Mouse (Mus musculus) central nervous system, embryonic 18 days (tissue): Measurements from ENCODE around the gene Rbpms2. TPM values are rescaled to one million over a fixed set of nuclear protein-coding genes. Genes with fewer than 3 reads are reported as not detected.

Source experiments
- polyA plus RNA-seq: library from polyadenylated mRNA; depleted of rRNA; stranded (reverse); fragments of >200 nt; gene quantifications from 2 replicates; pipeline ENCODE4 v1.2.3, GENCODE M21; 2012; rRNA removed

Gene Rbpms2
- polyA plus RNA-seq: 3.1 and 3.3 TPM in 2 replicates

DNA sequence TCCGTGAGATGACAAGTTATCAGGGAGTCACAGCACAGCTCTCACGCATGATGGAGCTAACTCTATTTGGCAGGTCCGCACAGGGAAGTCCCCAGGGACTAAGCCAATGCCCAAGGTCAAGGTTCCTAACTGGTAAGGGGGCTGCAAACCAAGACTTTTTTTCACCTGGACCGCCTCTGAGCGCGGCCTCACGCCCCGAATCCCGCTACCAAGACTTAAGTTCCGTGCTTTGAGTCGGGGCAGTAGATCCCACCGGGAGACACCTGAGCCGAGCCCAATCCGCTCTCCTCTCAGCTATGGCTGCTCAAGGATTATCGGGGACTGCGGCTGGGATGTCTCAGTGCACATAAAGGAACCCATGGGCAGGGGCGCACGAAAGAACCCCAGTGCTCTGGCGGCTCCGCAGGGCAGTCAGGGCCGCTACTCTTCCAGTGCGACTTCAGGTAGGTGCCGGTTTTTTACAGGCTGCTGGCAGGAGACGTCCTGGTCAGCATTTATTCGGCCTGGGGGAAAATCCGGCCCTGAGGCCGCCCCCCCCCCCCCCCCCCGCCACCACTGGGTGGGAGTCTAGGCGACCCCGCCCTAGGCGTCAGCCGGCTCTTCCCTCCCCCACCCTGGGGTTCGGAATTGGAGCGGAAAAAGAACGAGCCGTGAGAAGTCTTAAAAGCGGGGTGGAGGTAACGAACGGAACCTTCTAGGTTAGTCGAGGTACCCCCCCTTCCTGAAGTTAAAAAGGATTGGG, at the start of gene Rbpms2:
Rbpms2 (plus strand) TSS at position 624 of the 742 bp plus-strand sequence.

DNA sequence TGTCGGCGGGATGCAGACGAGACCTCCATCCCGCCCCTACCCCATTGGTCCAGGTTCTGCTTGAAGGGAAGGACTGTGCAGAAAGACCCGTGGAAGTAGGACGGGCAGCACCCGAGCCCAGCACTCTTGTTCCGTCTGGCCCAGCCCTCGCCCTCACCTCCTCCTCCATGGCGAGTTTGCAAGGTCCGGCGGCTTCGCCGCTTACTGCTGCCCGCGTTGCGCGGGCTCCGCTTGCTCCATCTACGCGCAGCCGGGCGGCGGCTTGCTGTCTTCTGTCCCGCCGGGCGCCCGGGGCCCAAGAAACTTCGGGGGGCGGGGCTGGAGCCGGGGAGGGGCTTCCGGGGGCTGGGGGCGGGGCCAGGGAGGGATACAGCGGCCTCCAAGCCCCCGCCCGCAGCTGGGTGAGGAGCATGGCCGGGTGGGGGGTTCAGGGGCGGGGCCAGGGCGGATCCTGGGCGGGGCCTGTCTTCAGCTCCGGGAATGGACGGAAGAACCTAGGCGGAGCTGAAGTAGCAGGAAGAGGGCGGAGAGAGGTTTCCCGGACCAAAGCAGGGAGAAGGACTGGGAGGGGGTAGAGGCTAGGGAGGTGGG, 49.6 kb upstream of the Rbpms2 start, which contains the start of gene Plekho2:
Plekho2 (minus strand) TSS at position 260 of the 591 bp plus-strand sequence.

DNA sequence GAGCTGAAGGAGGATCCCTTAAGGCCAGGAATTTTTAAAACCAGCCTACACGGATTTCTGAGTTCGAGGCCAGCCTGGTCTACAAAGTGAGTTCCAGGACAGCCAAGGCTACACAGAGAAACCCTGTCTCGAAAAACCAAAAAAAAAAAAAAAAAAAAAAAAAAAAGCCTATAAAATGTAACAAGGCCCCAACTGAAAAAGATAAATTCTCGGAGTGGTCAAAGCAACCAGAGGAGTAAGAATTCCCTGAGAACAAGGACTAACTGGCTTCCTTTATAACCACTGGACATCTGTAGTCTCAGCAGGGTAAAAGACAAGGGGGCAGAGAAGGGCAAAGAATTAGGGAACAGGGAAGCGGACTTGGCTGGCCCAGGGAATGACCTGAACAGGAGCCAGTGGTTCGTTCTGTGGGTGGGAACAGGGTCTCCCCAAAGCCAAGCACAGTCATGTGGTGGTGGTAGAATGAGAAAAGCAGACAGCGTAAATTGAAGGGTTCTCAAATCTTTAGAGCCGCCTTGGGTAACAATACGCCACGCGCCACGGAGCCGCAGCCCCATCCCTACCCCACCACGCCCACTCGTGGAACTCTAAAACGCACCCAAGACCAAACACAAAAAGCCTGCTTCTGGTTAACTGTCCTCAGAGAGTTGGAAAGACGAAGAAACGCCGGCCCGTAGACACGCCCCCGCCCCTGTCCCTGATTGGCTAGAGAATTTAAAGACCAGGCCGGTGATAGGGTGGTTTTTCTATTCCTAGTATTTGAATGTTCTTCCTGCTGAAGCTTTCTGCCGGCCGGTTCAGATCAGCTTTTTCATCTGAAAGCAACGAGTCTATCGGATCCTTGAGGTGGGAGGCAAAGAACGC, 42.8 kb upstream of the Rbpms2 start, which contains the start of gene Pif1:
Pif1 (plus strand) TSS at position 755 of the 864 bp plus-strand sequence.

DNA sequence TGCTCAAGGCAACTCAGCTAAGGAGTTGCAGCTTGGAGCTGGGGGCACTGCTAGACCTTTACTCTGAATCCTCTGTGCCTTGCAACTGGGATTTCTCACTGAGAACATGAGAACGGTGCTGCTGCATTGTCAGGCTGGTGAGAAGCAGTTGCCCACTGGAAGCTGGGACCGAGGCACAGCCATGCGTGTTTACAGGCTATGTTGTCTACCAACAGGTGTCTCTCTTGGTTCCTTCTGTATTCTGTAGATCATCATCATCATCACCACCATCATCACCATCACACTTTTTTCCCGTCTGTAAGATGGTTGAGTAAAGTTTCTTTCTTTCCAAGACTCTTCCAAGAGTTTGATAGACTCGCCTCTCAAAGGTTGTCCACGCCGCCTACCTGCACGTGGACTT, 38.3 kb downstream of the Rbpms2 start, which contains the start of gene Oaz2:
Oaz2 (plus strand) TSS at position 301 of the 400 bp plus-strand sequence.

Other genes with a start within 250 kb of the Rbpms2 start
- gene Kbtbd13, start 238.0 kb upstream of the Rbpms2 start, polyA plus RNA-seq: 0.71 and 0.73 TPM in 2 replicates
- 6.5 and 7.2 TPM in 2 replicates for gene Rasl12, start 231.1 kb upstream of the Rbpms2 start, polyA plus RNA-seq
- not detected in 2 replicates for gene Slc51b, start 206.7 kb upstream of the Rbpms2 start, polyA plus RNA-seq
- gene Mtfmt, start 193.9 kb upstream of the Rbpms2 start, polyA plus RNA-seq: 22.2 and 23.2 TPM in 2 replicates
- gene Spg21, start 168.7 kb upstream of the Rbpms2 start, polyA plus RNA-seq: 45.7 and 50.9 TPM in 2 replicates
- gene Ankdd1a, start 109.5 kb upstream of the Rbpms2 start, polyA plus RNA-seq: 2.4 and 2.9 TPM in 2 replicates
- 4.1 and 4.8 TPM in 2 replicates for gene Plekho2, start 49.6 kb upstream of the Rbpms2 start, polyA plus RNA-seq
- gene Pif1, start 42.5 kb upstream of the Rbpms2 start, polyA plus RNA-seq: 2.2 and 2.4 TPM in 2 replicates
- 228 and 229 TPM in 2 replicates for gene Oaz2, start 38.4 kb downstream of the Rbpms2 start, polyA plus RNA-seq
- 14.9 and 19.7 TPM in 2 replicates for gene Zfp609, start 197.9 kb downstream of the Rbpms2 start, polyA plus RNA-seq